Mouse (Mus musculus) hindbrain, embryonic 14.5 days (tissue): ENCODE results near the gene Tmem262. TPM values are rescaled to one million over a fixed set of nuclear protein-coding genes. Genes with fewer than 3 reads are reported as not detected.

ENCODE experiments used
- ATAC-seq: fragments of 200-750 bp; cut with Nextera tagmentation; 2 replicates; pipeline ENCODE4 v1.8.0; 2017; ENCODE audit warnings: moderate number of reproducible peaks, mild to moderate bottlenecking, moderate TSS enrichment, moderate library complexity; ENCODE audit not compliant: low FRiP score
- DNase-seq: peaks from one replicate; pipeline ENCODE4 v3.0.0-alpha.2; 2015; ENCODE audit warnings: low spot score
- H3K27ac ChIP-seq: fragments of 300-500 bp; sonication (generic); 2 replicates; pipeline ENCODE4 v1.5.1; 2014; ENCODE audit warnings: mild to moderate bottlenecking, moderate library complexity
- H3K27me3 ChIP-seq: fragments of 300-500 bp; sonication (generic); 2 replicates; pipeline ENCODE4 v1.6.1; 2014; ENCODE audit warnings: mild to moderate bottlenecking, low read length, mixed read lengths; ENCODE audit not compliant: control insufficient read depth, insufficient read depth
- H3K36me3 ChIP-seq: fragments of 300-500 bp; sonication (generic); replicated peaks from 2 replicates; pipeline ENCODE4 v1.6.1; 2014; ENCODE audit not compliant: control insufficient read depth, insufficient read depth
- H3K4me1 ChIP-seq: fragments of 300-500 bp; sonication (generic); replicated peaks from 2 replicates; pipeline ENCODE4 v1.6.1; 2014; ENCODE audit warnings: antibody characterized with exemption, low read length, mixed read lengths; ENCODE audit not compliant: control insufficient read depth, insufficient read depth
- H3K4me2 ChIP-seq: fragments of 300-500 bp; sonication (generic); replicated peaks from 2 replicates; pipeline ENCODE4 v1.6.1; 2014; ENCODE audit warnings: mild to moderate bottlenecking, moderate library complexity
- H3K4me3 ChIP-seq: fragments of 300-500 bp; sonication (generic); replicated peaks from 2 replicates; pipeline ENCODE4 v1.5.1; 2014; ENCODE audit warnings: mild to moderate bottlenecking, low read length
- H3K9ac ChIP-seq: fragments of 300-500 bp; sonication (generic); 2 replicates; pipeline ENCODE4 v1.6.1; 2014
- H3K9me3 ChIP-seq: fragments of 300-500 bp; sonication (generic); 2 replicates; pipeline ENCODE4 v1.6.1; 2016; ENCODE audit warnings: low read length; ENCODE audit not compliant: control insufficient read depth
- WGBS: fragments of 180-500 bp; shearing (Covaris S2); extraction: QIAGEN DNeasy Blood & Tissue Kit; methylation state at CpG from one replicate; pipeline ENCODE4 v1.1.7; 2014; 5-methylcytosine and 5-hydroxymethylcytosine counted together
- polyA plus RNA-seq: library from polyadenylated mRNA; unstranded; fragments of >200 nt; fragmentation: Nextera tagmentation; extraction: Ambion mirVana; gene quantifications from 2 replicates; pipeline ENCODE4 v1.2.1, GENCODE M21; 2014

Tmem262 gene
- polyA plus RNA-seq, 1 experiment from 2014 or later: not detected

GRCm38 (mm10) chr19:6068951-6069350 is 10.9 kb upstream of the Tmem262 start:
- H3K27me3 ChIP-seq: no peaks in the 10 kb centered on the region
- peaks cover 46% of the 10 kb centered on the region for H3K36me3 ChIP-seq
- no peak overlapping the region for H3K27ac ChIP-seq
- no peaks in the 10 kb centered on the region for H3K9me3 ChIP-seq
- 82% methylated on average over 4 of the region's 4 CpGs for WGBS
- H3K9ac ChIP-seq: no peak overlapping the region
- DNase-seq: no peak
- H3K4me2 ChIP-seq: no peak overlapping the region
- no peak overlapping the region for H3K4me3 ChIP-seq
- peaks cover 16% of the 10 kb centered on the region for H3K4me1 ChIP-seq
- no peak for ATAC-seq

GRCm38 (mm10) chr19:6069851-6070250 is 10.0 kb upstream of the Tmem262 start:
- Histone ChIP-seq H3K27ac (no peak overlapping the region), H3K27me3 (no peaks in the 10 kb centered on the region), H3K4me2 (no peak overlapping the region), H3K9me3 (no peaks in the 10 kb centered on the region), H3K36me3 (peaks cover 50% of the 10 kb centered on the region), H3K4me1 (peaks cover 16% of the 10 kb centered on the region), H3K9ac (no peak overlapping the region), H3K4me3 (no peak overlapping the region)
- no peak for ATAC-seq
- no peak for DNase-seq
- WGBS: 94% methylated on average over 10 of the region's 10 CpGs

GRCm38 (mm10) chr19:6070571-6071250 is 9.1 kb upstream of the Tmem262 start:
- Histone ChIP-seq H3K9ac (no peak overlapping the region), H3K27me3 (no peaks in the 10 kb centered on the region), H3K4me1 (peaks cover 16% of the 10 kb centered on the region), H3K27ac (no peak overlapping the region), H3K9me3 (no peaks in the 10 kb centered on the region), H3K36me3 (peaks cover 55% of the 10 kb centered on the region), H3K4me2 (no peak overlapping the region), H3K4me3 (no peak overlapping the region)
- WGBS: 89% methylated on average over 31 of the region's 31 CpGs
- DNase-seq (no peak), ATAC-seq (no peak)

GRCm38 (mm10) chr19:6071261-6071660 is 8.6 kb upstream of the Tmem262 start:
- H3K9ac ChIP-seq: no peak overlapping the region

GRCm38 (mm10) chr19:6073889-6074288 is 5.9 kb upstream of the Tmem262 start:
- no peak overlapping the region for H3K4me2 ChIP-seq
- no peak for ATAC-seq
- WGBS: 94% methylated on average over 5 of the region's 5 CpGs

More at GRCm38 (mm10) chr19:6071261-6071660, 8.6 kb upstream of the Tmem262 start:
- H3K36me3 ChIP-seq: peaks cover 55% of the 10 kb centered on the region
- WGBS: 93% methylated on average over 19 of the region's 19 CpGs
- no peak overlapping the region for H3K4me2 ChIP-seq
- no peaks in the 10 kb centered on the region for H3K9me3 ChIP-seq
- no peak overlapping the region for H3K4me3 ChIP-seq
- DNase-seq (no peak), ATAC-seq (no peak)
- H3K4me1 ChIP-seq: peaks cover 18% of the 10 kb centered on the region
- H3K27me3 ChIP-seq: no peaks in the 10 kb centered on the region
- H3K27ac ChIP-seq: no peak overlapping the region

GRCm38 (mm10) chr19:6076564-6077393 is 3.1 kb upstream of the Tmem262 start, which contains the start of gene Vps51:
Gene Vps51 (minus strand): TSS chr19:6077231.
- H3K4me1 ChIP-seq: peaks cover 8% of the 10 kb centered on the region
- H3K27me3 ChIP-seq: no peaks in the 10 kb centered on the region
- DNase-seq (peak; percentile 90), ATAC-seq (peak; percentile 90)
- H3K27ac ChIP-seq: peak within 1 kb of the TSS; percentile 82
- no peaks in the 10 kb centered on the region for H3K9me3 ChIP-seq
- peak within 1 kb of the TSS; percentile 72 for H3K9ac ChIP-seq
- WGBS: 1% methylated on average over 33 of the region's 33 CpGs
- peak within 1 kb of the TSS; percentile 63 for H3K4me3 ChIP-seq
- peak within 1 kb of the TSS; percentile 87 for H3K4me2 ChIP-seq
- H3K36me3 ChIP-seq: peaks cover 49% of the 10 kb centered on the region

More at GRCm38 (mm10) chr19:6073889-6074288, 5.9 kb upstream of the Tmem262 start:
- H3K27ac ChIP-seq: no peak overlapping the region
- H3K4me3 ChIP-seq: no peak overlapping the region
- no peaks in the 10 kb centered on the region for H3K27me3 ChIP-seq
- peaks cover 8% of the 10 kb centered on the region for H3K4me1 ChIP-seq
- peaks cover 50% of the 10 kb centered on the region for H3K36me3 ChIP-seq
- DNase-seq: no peak
- H3K9me3 ChIP-seq: no peaks in the 10 kb centered on the region
- no peak overlapping the region for H3K9ac ChIP-seq

- Histone ChIP-seq H3K9ac (no peak within 1 kb of the TSS), H3K36me3 (peaks cover 37% of the 10 kb centered on the region), H3K27me3 (no peaks in the 10 kb centered on the region), H3K4me2 (no peak within 1 kb of the TSS), H3K4me1 (peaks cover 14% of the 10 kb centered on the region), H3K4me3 (no peak within 1 kb of the TSS), H3K9me3 (no peaks in the 10 kb centered on the region), H3K27ac (no peak within 1 kb of the TSS)
- no peak for ATAC-seq
- no peak for DNase-seq
- 91% methylated on average over 9 of the region's 9 CpGs for WGBS
These were observed 2.3 kb downstream of the Tmem262 start, which contains the start of gene Gm28374 for GRCm38 (mm10) chr19:6082156-6082555. Gene Gm28374 (minus strand): TSS chr19:6082256.

GRCm38 (mm10) chr19:6084478-6085248 is 4.8 kb downstream of the Tmem262 start, which contains the start of the genes Zfpl1 and Cdca5:
Gene Zfpl1 (minus strand): TSS chr19:6084956.
Gene Cdca5 (plus strand): TSS chr19:6084983.
- ATAC-seq: peak; percentile 91
- Histone ChIP-seq H3K9me3 (no peaks in the 10 kb centered on the region), H3K36me3 (peaks cover 29% of the 10 kb centered on the region), H3K9ac (peak within 1 kb of the TSS; percentile 68), H3K27ac (peak within 1 kb of the TSS; percentile 26; the same call in 1 of the 2 replicates), H3K4me2 (peak within 1 kb of the TSS; percentile 92), H3K27me3 (no peaks in the 10 kb centered on the region), H3K4me1 (peaks cover 14% of the 10 kb centered on the region), H3K4me3 (peak within 1 kb of the TSS; percentile 47)
- WGBS: under 1% methylated on average over 58 of the region's 58 CpGs
- peak; percentile 100 for DNase-seq
